Mouse (Mus musculus): ENCODE results near the gene Zfp217. TPM values are rescaled to one million over a fixed set of nuclear protein-coding genes. Genes with fewer than 3 reads are reported as not detected.
A peak's percentile ranks its signal among the peaks of the same experiment; 100 is the strongest.

Gene Zfp217
- polyA plus RNA-seq, 1 experiment, result 2.4 TPM

DNA sequence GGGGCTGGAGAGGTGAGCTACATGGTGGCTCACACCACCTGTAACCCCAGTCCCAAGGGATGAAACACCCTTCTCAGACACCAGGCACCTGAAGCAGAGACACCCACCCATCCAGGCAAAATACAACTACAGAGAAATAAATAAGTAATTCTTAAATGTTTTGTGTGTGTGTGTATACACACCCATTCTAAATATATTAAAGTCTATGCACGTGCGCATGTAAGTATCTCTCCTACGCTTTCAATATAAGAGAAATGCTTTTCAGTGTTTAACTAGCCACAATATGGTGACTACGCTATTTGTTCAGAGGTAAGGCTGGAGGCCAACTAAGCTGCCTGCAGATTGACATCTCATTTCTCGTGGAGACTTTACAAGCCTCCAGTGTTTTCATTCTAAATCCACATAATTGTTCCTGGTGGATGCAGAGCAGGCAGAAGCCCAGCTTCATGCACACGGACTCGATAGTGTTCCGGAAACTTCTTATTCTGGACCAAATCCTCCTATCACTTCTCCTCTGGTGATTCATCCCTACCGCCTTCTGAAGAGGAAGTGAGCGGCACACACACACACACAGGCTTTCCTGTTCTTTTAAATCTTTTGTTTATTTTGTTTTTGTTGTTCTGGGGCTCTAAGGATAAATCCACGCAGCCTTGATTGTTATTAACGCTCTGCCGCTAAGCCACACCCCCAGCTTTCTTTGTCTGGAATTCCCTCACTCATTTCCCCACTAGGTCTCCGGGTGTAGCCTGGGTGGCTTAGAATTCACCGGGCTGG, 12.1 kb upstream of the Zfp217 start:
- DNase-seq (ENCODE audit: extremely low spot score in 1 of 2, low spot score in 1 of 2), result peak in 1 of 2 experiments; percentile 22

DNA sequence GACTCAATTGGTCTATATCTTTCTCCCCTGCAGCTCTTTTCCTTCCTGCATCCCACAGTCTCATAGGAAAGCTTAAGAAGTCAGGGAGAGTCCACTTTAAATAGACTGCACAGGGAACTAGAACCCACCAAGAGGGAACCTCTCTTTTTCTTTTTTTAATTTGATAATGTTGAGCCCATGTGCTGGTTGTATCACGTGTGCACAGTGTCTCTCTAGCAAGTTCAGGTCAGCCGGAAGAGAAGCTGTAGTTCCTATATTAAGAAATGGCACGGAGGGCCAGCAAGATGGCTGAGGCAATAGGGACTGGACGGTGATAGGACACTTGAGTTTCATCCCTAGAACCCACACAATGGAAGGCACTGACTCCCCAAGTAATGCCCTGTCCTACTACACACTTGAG, 11.1 kb upstream of the Zfp217 start:
- no peak for DNase-seq (ENCODE audit: extremely low spot score in 1 of 2, low spot score in 1 of 2)

DNA sequence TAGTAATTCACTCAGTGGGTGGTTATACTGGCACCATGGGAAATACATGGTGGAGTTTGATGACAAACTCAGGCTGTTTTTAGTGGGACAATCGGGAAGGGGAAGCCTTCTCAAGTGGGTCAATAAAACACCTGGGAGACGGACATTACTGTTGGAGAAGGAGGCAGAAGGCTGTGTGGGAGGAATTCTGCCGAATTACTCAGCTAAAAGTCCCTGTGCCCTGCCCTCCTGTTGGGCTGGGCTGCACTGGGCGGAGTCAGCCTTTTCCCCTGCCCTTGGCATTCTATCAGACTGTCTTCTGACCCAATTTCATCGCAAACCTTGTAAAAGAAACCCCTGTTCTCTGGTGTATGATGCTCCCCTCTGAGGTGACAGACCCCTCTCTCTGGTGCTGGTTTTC, 10.3 kb upstream of the Zfp217 start:
- DNase-seq (ENCODE audit: extremely low spot score in 1 of 2, low spot score in 1 of 2), result no peak

DNA sequence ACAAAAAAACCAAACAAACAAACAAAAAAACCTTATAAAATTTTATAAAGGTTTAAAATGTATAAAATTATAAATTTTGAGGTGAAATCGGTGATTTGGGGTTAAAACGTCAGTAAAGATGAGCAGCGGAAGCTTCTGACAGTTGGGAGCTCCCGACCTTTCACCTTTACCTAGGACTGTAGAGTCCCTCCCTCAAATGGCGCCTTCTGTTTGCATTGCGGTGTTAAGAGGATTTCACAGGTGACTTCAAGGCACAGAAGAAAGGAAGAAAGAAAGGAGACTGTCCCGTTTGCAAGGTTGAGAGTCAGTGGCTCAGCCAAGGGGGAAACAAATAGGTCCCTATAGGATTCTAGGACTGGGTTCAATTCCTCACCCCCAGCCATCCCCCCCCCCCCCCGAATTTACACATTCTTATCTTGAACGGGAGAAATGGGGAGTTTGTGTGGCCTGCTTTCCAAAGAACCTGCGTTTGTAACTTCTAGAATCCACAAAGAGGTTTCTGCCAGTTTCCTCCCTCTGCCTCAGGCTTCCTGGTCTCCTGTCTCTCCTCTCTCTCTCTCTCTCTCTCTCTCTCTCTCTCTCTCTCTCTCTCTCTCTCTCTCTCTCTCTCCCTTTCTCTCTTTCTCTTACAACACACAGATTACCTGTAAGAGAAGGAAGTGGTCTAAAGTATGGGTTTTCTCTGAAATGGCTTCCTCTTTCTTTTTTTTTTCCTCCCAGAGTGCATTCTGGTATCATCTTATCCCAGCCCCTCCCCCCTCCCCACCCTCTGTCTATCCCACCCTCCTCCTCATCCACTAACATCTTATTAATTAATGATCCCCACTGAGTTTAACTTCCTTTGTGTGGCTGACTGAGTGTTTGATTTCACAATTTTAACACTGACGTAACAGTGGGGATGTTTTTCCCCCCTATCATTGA, 9.6 kb upstream of the Zfp217 start:
- DNase-seq (ENCODE audit: extremely low spot score in 1 of 2, low spot score in 1 of 2), result no peak

DNA sequence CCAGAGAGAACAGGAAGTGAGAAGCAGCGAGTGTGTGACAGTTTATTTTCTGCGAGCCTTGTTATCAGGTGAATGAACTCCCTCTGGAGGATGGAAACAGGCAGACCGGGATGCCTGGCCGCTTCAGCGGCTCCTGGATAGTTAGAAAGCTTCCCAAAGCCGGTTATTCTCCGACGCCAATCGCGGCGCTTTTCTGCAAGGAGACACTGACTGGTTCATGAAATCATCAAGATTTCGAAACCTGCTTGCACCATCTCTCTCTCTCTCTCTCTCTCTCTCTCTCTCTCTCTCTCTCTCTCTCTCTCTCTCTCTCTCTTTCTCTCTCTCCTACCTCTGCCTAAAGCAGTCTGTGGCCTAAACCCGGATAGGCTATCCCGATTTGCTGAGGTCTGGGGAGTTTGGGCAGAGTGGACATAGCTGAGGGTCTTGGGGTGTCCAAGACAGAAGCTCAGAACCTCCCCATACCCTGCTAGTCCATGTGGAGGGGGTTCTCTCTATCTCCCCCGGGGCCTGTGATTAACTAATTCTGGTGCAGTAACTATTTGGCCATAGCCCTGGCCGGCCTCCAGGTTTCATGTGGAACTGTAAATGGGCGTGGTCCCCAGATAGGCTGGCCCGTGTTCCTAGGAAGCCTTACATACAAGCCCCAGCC, 7.3 kb upstream of the Zfp217 start:
- DNase-seq (ENCODE audit: extremely low spot score in 1 of 2, low spot score in 1 of 2), result peak in 1 of 2 experiments; percentile 31

DNA sequence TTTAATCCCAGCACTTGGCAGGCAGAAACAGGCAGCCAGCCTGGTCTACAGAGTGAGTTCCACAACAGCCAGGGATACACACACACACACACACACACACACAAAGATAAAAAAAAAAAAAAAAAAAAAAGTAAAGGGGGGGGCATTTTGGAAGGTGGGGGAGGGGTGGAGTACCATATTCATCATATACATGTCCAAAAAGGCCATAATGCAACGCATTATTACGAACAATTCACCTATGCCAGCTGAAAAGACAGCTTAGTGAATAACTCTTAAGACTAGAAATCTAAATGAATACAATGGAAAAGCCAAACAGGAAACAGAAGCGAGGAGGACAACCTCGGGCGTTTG, 6.8 kb upstream of the Zfp217 start:
- no peak for DNase-seq (ENCODE audit: extremely low spot score in 1 of 2, low spot score in 1 of 2)

DNA sequence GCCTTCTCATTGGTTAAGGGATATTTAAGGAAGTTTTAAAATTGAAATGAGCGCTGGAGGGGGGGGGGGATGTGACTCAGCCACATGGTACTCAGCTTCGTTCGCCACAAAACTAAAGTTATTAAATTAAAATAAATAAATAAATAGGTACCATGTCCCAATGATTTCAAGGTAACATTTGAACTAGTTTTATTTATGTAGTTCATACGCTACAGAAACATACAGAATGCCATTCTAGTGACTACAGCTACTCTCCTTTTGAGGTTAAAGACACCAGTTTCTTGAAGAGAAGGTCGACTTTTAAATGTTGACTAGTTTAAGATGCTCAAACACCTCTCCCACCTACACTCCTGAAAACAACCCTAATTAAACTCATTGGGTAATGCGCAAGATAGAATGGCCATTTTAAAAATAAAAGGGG, 6.4 kb upstream of the Zfp217 start:
- DNase-seq (ENCODE audit: extremely low spot score in 1 of 2, low spot score in 1 of 2), result no peak

DNA sequence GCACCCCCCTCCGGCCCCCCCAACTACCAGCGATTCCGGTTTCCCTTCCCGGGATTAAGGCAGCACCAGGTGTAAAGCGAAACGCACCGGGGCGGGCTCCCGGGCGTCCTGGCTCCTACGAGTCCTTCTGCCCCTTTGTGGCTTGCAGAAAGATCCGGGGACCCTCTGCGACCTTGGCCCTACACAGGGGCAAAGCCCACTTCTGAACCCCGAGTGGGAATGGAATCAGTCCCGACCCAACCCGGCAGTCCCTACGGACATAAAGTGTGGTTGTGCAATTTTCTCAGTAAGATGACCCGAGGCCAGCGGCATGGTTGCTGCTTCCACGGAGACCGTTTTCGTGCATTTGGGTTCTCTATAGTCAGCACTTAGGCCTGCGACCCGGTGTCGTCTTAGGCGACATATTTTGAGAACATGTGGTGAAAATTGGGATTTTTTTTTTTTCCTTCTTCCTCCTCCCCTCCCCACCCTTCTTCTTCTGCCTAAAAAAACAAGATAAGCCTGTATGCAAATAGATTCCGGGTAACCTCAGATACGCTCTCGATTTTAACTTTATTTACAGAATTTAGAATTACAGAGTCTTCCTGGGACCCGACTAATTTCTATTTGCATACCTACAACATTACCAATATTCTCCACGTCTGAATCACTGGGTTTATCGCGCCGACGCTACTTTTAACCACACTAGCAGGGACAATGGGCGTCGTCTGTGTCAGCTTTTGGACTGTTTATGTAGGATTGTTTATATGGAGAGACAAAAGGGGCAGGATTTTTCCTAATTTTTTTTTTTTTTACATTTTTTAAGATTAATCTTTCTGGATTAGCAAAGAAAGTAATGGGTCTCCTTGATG, 5.7 kb upstream of the Zfp217 start:
- DNase-seq (ENCODE audit: extremely low spot score in 1 of 2, low spot score in 1 of 2), result no peak

DNA sequence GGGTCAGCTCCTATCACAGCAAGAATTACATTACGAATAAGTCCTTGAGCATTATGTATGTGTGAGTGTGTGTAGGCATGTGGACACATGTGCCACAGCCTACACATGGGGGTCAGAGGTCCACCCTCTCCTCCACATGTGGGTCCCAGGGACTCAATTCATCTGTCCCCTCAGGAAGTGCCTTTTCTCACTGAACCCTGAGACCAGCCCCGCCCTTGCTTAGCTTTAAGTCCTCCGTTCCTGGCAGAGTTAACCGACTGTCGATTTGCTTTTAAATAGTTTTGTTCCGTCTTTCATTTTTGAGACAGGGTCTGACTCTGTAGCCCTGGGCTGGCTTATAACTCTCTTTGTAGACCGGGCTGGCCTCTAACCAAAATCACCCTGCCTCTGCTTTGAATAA, 5.0 kb upstream of the Zfp217 start:
- DNase-seq (ENCODE audit: extremely low spot score in 1 of 2, low spot score in 1 of 2), result no peak

DNA sequence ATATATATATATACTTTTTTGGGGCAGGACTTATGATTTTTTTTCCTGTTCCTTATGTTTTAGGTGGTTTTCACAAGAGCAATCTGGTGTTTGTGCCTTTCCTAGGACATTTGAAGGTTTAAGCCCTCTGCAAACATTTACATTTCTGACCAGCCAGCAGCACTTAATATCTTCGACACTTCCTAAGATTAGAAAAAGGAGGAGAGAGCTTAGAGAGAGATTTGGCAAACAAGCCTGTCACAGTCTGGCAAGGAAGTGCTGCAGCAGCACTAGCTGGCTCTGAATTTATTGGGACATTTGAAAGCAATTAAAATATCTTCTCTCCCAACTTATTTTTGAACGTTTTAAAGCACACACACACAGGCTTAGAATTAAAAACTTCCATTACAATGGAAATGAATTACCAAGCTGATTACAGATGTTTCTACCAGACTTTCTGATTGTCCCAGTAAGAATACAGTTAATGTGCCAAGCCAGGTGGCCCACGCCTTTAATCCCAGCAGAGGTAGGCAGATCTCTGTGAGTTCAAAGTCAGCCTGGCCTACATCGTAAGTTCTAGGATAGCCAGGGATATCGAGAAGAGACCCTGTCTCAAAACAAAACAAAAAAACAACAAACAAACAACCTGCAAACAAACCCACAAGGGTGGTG, 4.3 kb upstream of the Zfp217 start:
- DNase-seq (ENCODE audit: extremely low spot score in 1 of 2, low spot score in 1 of 2), result no peak

DNA sequence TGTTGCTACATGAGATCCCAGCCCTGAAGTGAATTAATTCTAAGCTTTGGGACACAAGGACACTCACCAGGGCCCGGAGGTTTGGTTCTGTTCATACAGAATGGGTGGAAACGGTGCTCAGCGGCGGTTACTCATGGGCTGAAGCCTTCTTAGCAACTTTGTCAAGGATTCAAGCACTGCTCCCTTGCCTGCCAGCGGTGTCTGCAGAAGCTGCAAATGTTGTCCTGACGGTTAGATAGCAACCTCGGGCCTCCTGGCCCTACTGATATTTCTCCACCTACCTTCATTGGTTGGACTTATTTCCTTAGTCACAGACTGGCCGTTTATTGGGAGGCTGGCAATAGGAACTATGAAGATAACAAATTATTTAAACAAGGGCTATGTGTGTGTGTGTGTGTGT, 3.6 kb upstream of the Zfp217 start:
- DNase-seq (ENCODE audit: extremely low spot score in 1 of 2, low spot score in 1 of 2), result no peak

DNA sequence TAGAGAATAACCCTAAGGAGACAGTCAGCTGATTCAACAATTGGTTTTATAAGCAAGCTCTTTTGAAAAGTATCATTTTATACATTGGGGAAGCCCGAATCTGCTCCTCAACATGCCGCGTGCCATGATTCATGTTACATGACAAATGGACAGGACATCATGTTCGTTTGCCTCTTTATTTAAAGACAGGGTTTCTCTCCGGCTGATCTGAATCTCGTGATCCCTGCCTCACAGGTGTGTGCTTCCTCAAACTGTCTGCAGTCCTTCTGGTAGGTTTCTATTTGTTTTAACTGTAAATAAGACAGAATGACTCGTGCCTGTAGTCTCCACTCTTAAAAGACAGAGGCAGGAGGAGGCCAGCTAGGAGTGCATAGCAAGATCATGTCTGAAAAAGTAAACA, 925 bp upstream of the Zfp217 start:
- no peak for DNase-seq (ENCODE audit: extremely low spot score in 1 of 2, low spot score in 1 of 2)

DNA sequence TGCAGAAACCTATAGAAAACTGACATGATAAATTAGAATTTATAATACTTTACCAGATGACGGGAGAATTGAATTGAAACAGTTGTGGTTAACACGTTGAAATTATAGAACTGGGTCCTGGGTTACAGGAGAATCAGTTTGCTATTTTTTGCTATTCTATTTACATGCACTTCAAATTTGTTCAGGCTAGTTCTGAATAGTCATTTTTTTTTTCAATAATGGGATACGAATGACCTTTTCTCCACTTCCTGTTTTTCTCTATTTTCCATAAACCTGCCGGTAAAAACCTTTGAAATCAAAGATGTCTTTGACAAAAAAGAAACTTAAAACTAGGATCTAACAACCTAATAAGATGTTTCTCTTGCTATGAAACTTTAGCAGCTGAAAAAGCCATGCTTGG, 733 bp downstream of the Zfp217 start:
- DNase-seq (ENCODE audit: extremely low spot score in 1 of 2, low spot score in 1 of 2), result no peak

DNA sequence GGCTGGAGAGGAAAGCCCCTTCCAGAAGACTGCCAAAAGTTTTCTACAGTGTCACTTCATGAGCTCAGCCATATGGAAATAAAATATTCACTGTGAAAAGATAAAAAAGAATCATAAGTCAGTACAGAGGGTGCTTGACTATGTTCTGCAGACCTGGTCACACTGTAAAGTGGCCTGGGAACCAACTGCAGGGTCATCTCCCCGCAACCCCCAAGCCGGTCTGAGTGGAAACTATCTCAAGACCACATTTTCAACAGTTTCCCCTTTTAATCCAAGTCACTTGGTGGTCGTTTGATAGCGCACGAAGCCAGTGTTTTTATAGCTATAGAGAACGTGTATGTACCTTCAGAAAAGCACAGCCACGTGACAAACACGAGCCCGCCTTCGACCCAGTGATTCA, 3.6 kb downstream of the Zfp217 start:
- no peak for DNase-seq (ENCODE audit: extremely low spot score in 1 of 2, low spot score in 1 of 2)

DNA sequence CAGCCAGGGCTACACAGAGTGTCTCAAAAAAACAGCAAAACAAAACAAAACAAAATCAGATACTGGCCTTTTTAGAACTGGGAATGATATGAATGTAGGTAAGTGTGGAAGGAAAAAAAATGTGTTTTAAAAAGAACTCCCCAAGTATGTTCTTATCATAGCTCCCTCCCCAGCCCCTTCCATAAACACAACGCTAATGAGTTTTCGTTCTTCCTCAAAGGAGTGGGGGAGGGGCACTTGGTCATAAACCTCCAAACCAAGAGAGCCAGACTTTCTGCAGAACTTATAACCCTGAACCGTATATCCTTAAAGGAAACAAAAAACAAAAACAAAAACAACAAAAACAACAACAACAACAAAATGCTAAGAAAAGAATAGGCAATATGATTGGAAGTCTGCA, 4.0 kb downstream of the Zfp217 start:
- DNase-seq (ENCODE audit: extremely low spot score in 1 of 2, low spot score in 1 of 2), result no peak

DNA sequence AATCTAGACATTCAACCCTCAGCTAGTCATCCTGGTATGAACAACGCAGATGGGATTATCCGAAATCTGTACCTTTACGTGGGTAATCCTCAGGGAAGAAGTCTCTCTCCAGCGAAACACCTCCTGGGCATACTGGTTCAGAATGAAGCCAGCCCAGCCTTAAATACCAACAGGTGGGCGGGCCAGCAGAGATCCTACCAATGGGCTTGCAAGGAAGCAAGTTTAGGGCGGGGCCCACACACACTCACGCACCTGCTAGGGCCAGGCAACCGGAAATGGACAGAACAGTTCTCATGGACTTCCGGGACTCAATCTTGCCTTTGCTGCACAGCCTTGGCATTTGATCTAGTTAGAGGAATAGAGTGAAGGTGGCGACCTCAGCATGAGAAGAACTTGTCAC, 5.4 kb downstream of the Zfp217 start:
- DNase-seq (ENCODE audit: extremely low spot score in 1 of 2, low spot score in 1 of 2), result no peak

DNA sequence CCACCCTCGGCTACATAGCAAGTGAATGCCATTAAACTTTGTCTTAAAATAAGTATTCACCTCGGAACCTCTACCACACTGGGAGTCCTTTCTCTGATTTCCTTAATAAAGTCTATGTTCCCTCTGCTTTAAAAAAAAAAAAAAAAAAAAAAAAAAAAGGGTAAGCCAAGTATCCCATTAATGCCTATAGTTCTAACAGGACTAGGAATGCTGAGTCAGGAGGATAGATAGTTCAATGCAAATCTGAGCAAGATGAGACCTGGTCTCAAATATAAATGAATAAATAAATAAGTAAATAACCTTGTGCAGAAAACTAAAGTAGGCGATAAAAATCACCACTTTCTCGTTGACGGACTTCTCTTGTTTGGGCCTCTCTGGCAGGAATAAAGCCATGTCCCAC, 6.4 kb downstream of the Zfp217 start:
- DNase-seq (ENCODE audit: extremely low spot score in 1 of 2, low spot score in 1 of 2), result no peak

DNA sequence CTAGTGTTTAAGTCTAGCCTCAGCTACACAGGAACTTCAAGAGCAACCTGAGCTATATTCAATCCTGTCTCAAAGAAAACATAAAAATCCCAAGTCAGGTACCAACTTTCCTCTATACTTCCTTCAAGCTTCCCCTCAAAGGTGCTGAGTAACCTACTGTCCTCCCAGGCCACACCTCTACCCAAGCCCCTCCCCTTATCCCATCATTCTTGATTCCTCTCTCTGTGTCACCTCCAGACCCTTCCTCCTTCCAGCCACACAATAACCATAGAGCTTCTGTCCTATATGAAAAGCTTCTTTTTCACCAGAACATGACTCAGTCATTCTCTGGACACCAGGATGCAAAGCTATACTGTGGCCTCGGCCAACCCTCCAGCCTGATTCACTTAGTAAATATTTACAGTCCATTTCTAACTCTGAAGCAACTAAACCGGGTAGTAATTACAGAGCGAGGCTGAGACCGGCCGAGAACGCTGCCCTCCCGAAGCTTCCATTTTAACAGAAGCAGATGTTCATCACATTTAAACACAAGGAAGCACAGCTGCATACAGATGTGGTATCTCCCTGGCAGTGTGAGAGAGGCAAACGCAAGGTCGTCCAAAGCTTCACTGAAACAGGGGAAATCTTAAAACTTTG, 8.4 kb downstream of the Zfp217 start:
- DNase-seq (ENCODE audit: extremely low spot score in 1 of 2, low spot score in 1 of 2), result no peak

DNA sequence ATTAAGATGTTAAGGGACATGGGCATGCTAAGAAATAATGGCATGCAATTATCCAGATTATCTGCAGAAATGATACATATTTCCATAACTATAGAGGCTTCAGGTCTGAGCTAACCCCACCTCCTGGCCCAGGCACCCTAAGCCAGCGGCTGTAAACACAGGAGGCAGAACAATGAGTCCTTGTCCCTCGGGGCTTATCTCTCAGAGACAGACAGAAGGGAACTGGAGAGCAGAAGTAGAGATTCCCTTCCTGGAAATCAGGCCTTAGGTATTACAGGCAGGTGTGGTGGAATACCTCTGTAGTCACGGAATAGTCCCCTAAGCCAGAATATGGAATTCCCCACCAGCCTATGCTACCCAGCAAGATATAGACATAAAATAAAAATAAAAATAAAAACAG, 11.0 kb downstream of the Zfp217 start:
- no peak for DNase-seq (ENCODE audit: extremely low spot score in 1 of 2, low spot score in 1 of 2)

DNA sequence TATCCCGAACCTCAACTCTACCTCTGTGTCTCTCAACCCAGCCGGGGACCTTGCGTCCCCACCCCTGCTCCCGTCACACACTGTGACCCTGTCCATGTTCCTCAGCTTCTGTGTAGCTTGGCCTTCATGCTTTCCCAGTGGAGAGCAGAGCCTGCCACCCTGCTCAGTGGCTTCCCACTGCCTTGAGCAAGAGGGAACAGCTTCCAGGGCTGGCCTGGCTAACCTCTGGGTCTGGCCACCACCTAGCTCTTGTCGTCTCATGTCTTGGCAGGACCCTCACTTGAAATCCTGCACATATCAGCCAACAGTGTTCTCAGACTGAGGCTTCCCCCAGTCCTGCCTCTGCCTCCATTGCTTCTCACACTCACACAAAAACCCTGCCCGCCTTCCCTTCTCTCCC, 12.1 kb downstream of the Zfp217 start:
- DNase-seq (ENCODE audit: extremely low spot score in 1 of 2, low spot score in 1 of 2), result no peak
